Mouse (Mus musculus) heart, embryonic 11.5 days (tissue): ENCODE results near the gene Adprhl1. TPM values are rescaled to one million over a fixed set of nuclear protein-coding genes. Genes with fewer than 3 reads are reported as not detected.

ENCODE experiments used
- ATAC-seq: fragments of 200-750 bp; cut with Nextera tagmentation; replicated peaks from 2 replicates; pipeline ENCODE4 v1.8.0; 2017; ENCODE audit warnings: moderate library complexity; ENCODE audit not compliant: insufficient number of reproducible peaks, low FRiP score, low TSS enrichment
- H3K27ac ChIP-seq: fragments of 300-500 bp; sonication (generic); 2 replicates; pipeline ENCODE4 v1.5.1; 2014; ENCODE audit warnings: mild to moderate bottlenecking, low read depth, low read length
- H3K27me3 ChIP-seq: fragments of 300-500 bp; sonication (generic); 2 replicates; pipeline ENCODE4 v1.6.1; 2014; ENCODE audit warnings: mild to moderate bottlenecking, low read length, mixed read lengths; ENCODE audit not compliant: control insufficient read depth, insufficient read depth
- H3K36me3 ChIP-seq: fragments of 300-500 bp; sonication (generic); 2 replicates; pipeline ENCODE4 v1.6.1; 2014; ENCODE audit warnings: mild to moderate bottlenecking, low read length, moderate library complexity, mixed read lengths; ENCODE audit not compliant: control insufficient read depth, insufficient read depth
- H3K4me1 ChIP-seq: fragments of 300-500 bp; sonication (generic); 2 replicates; pipeline ENCODE4 v1.6.1; 2014; ENCODE audit warnings: low read length; ENCODE audit not compliant: control insufficient read depth, insufficient read depth
- H3K4me2 ChIP-seq: fragments of 300-500 bp; sonication (generic); 2 replicates; pipeline ENCODE4 v1.6.1; 2014; ENCODE audit warnings: mild to moderate bottlenecking, moderate library complexity
- H3K4me3 ChIP-seq: fragments of 300-500 bp; sonication (generic); 2 replicates; pipeline ENCODE4 v1.5.1; 2014; ENCODE audit warnings: low read depth, low read length
- H3K9ac ChIP-seq: fragments of 300-500 bp; sonication (generic); 2 replicates; pipeline ENCODE4 v1.6.1; 2014; ENCODE audit warnings: mild to moderate bottlenecking, low read depth, low read length, moderate library complexity
- H3K9me3 ChIP-seq: fragments of 300-500 bp; sonication (generic); replicated peaks from 2 replicates; pipeline ENCODE4 v1.6.1; 2016; ENCODE audit warnings: low read length; ENCODE audit not compliant: control insufficient read depth
- WGBS: fragments of 180-500 bp; shearing (Covaris S2); extraction: QIAGEN DNeasy Blood & Tissue Kit; methylation state at CpG from one replicate; pipeline ENCODE4 v1.1.7; 2014; ENCODE audit not compliant: insufficient replicate concordance; 5-methylcytosine and 5-hydroxymethylcytosine counted together
- polyA plus RNA-seq: library from polyadenylated mRNA; unstranded; fragments of >200 nt; fragmentation: Nextera tagmentation; extraction: Ambion mirVana; gene quantifications from 2 replicates; pipeline ENCODE4 v1.2.1, GENCODE M21; 2014

Adprhl1 gene
- polyA plus RNA-seq, 1 experiment from 2014 or later = 132 TPM

- Histone ChIP-seq H3K4me3 (no peak overlapping the region), H3K36me3 (no peaks in the 10 kb centered on the region), H3K4me1 (peaks cover 33% of the 10 kb centered on the region), H3K9me3 (no peaks in the 10 kb centered on the region), H3K27me3 (no peaks in the 10 kb centered on the region), H3K9ac (no peak overlapping the region), H3K27ac (peak overlapping the region; percentile 83), H3K4me2 (peak overlapping the region; percentile 22)
- ATAC-seq = no peak; the same call in 1 of the 2 replicates
- WGBS = 37% methylated on average over 6 of the region's 6 CpGs
These were observed 45.2 kb downstream of the Adprhl1 start for GRCm38 (mm10) chr8:13208627-13209355.

- Histone ChIP-seq H3K9me3 (no peaks in the 10 kb centered on the region), H3K4me1 (peaks cover 27% of the 10 kb centered on the region), H3K4me3 (no peak overlapping the region), H3K27me3 (peaks cover 6% of the 10 kb centered on the region; the same call in 1 of the 2 replicates), H3K36me3 (no peaks in the 10 kb centered on the region), H3K9ac (no peak overlapping the region), H3K4me2 (no peak overlapping the region), H3K27ac (no peak overlapping the region)
- 38% methylated on average over 5 of the region's 5 CpGs for WGBS
- ATAC-seq = no peak
These were observed 47.7 kb downstream of the Adprhl1 start for GRCm38 (mm10) chr8:13206290-13206689.

DNA sequence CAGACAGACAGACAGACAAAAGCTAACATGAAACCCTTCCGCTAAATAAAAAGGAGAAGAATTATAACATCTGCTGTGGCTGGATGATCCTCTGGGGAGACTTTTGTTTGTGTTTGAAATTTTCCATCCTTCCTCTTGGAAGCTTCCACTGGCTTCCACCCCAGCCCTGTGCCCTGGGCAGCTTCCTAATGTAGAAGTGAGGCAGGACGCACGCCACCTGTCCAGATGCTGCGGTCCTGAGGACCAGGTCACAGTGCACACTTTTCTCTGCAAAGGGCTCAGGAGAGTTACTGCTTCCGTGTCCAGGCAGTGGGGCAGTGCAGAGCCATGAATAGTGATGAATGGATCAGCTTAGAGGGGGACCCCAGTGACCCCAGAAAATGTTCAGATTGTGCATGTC is 48.7 kb downstream of the Adprhl1 start:
- no peak overlapping the region for H3K4me2 ChIP-seq
- H3K9me3 ChIP-seq = no peaks in the 10 kb centered on the region
- H3K36me3 ChIP-seq = no peaks in the 10 kb centered on the region
- no peak for ATAC-seq
- no peak overlapping the region for H3K9ac ChIP-seq
- H3K27me3 ChIP-seq = peaks cover 13% of the 10 kb centered on the region; the same call in 1 of the 2 replicates
- H3K4me3 ChIP-seq = no peak overlapping the region
- WGBS = 78% methylated on average over 5 of the region's 5 CpGs
- no peak overlapping the region for H3K27ac ChIP-seq
- peaks cover 24% of the 10 kb centered on the region for H3K4me1 ChIP-seq

DNA sequence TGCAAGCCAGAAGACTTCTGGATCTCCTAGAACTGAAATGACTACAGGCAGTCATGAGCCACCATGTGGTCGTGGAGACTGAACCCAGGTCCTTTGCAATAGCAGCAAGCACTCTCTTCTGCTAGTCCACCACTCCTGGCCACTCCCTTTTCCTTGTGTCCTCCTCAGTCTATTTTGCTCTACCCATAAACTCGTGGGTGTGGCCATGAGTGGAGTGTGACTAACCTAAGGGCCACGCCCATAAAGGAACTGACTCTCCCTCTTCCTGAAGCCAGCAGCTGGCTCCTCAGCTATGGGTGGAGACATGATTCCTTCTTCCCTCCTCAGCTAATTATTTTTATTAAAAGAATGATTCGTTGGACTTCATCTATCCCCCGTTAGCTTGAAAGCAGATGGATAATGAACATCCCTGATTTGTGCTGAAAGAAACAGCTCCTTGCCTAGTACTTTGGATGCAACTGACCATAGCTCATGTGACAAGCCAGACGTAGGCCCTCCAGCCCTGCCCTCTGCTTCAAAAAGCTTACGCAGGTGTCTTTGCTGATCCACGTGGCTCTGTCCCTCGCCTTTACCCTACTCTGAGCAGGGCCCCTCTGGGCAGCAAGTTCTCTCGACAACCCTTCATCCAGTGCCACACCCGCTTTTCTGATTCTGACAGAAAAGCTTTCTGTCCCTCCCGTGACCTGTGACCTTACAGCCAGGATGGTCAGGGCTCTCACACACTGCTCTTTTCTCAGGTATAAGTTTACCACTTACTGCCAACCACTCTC is 49.4 kb downstream of the Adprhl1 start:
- peaks cover 23% of the 10 kb centered on the region for H3K4me1 ChIP-seq
- H3K27me3 ChIP-seq = peaks cover 15% of the 10 kb centered on the region; the same call in 1 of the 2 replicates
- H3K9me3 ChIP-seq = no peaks in the 10 kb centered on the region
- peak overlapping the region; percentile 17; the same call in 1 of the 2 replicates for H3K9ac ChIP-seq
- H3K4me2 ChIP-seq = no peak overlapping the region; the same call in 1 of the 2 replicates
- peak overlapping the region; percentile 71 for H3K27ac ChIP-seq
- H3K4me3 ChIP-seq = no peak overlapping the region
- H3K36me3 ChIP-seq = no peaks in the 10 kb centered on the region
- 66% methylated on average over 12 of the region's 12 CpGs for WGBS
- 0 out of 2 replicates have a peak, but pooled peaks have one; percentile 49 for ATAC-seq

GRCm38 (mm10) chr8:13203472-13203871 is 50.5 kb downstream of the Adprhl1 start:
- Histone ChIP-seq H3K36me3 (no peaks in the 10 kb centered on the region), H3K4me1 (peaks cover 14% of the 10 kb centered on the region), H3K9me3 (no peaks in the 10 kb centered on the region), H3K27me3 (peaks cover 18% of the 10 kb centered on the region; the same call in 1 of the 2 replicates), H3K4me2 (peak overlapping the region; percentile 87), H3K27ac (peak overlapping the region; percentile 70), H3K4me3 (peak overlapping the region; percentile 8; the same call in 1 of the 2 replicates), H3K9ac (peak overlapping the region; percentile 22; the same call in 1 of the 2 replicates)
- WGBS = 71% methylated on average over 1 of the region's 1 CpGs
- no peak for ATAC-seq

GRCm38 (mm10) chr8:13202806-13203205 is 51.2 kb downstream of the Adprhl1 start:
- ATAC-seq = peak; percentile 60
- Histone ChIP-seq H3K36me3 (no peaks in the 10 kb centered on the region), H3K4me1 (peaks cover 14% of the 10 kb centered on the region), H3K27me3 (peaks cover 18% of the 10 kb centered on the region; the same call in 1 of the 2 replicates), H3K9me3 (no peaks in the 10 kb centered on the region), H3K4me2 (peak overlapping the region; percentile 87), H3K27ac (peak overlapping the region; percentile 70), H3K9ac (peak overlapping the region; percentile 1; the same call in 1 of the 2 replicates), H3K4me3 (peak overlapping the region; percentile 90; the same call in 1 of the 2 replicates)
- WGBS = 68% methylated on average over 3 of the region's 3 CpGs

- Histone ChIP-seq H3K4me1 (peaks cover 14% of the 10 kb centered on the region), H3K4me2 (peak overlapping the region; percentile 87)
- no peak for ATAC-seq
These were observed 51.9 kb downstream of the Adprhl1 start for GRCm38 (mm10) chr8:13202041-13202440.

GRCm38 (mm10) chr8:13201013-13201334 is 53.0 kb downstream of the Adprhl1 start:
- Histone ChIP-seq H3K36me3 (no peaks in the 10 kb centered on the region), H3K27me3 (peaks cover 18% of the 10 kb centered on the region; the same call in 1 of the 2 replicates), H3K4me2 (peak overlapping the region; percentile 87), H3K9me3 (no peaks in the 10 kb centered on the region), H3K4me3 (peak overlapping the region; percentile 90), H3K4me1 (peaks cover 15% of the 10 kb centered on the region), H3K27ac (peak overlapping the region; percentile 66), H3K9ac (peak overlapping the region; percentile 79)
- ATAC-seq = no peak
- 2% methylated on average over 18 of the region's 18 CpGs for WGBS

More at GRCm38 (mm10) chr8:13202041-13202440, 51.9 kb downstream of the Adprhl1 start:
- H3K27me3 ChIP-seq = peaks cover 18% of the 10 kb centered on the region; the same call in 1 of the 2 replicates
- peak overlapping the region; percentile 79 for H3K9ac ChIP-seq
- 40% methylated on average over 3 of the region's 3 CpGs for WGBS
- peak overlapping the region; percentile 90 for H3K4me3 ChIP-seq
- H3K36me3 ChIP-seq = no peaks in the 10 kb centered on the region
- no peaks in the 10 kb centered on the region for H3K9me3 ChIP-seq
- peak overlapping the region; percentile 36; the same call in 1 of the 2 replicates for H3K27ac ChIP-seq
